Mouse (Mus musculus) olfactory bulb, adult 2 months (tissue): ENCODE results near the gene Slc26a5.

ENCODE experiments used
- CTCF ChIP-seq: fragments of 200-500 bp; IDR thresholded peaks from 2 replicates; pipeline ENCODE4 v1.5.1; 2012; ENCODE audit warnings: low read depth, mild to moderate bottlenecking, low read length, moderate library complexity; ENCODE audit not compliant: insufficient read depth
- POLR2A ChIP-seq: fragments of 200-500 bp; IDR thresholded peaks from 2 replicates; pipeline ENCODE4 v1.6.1; 2012; ENCODE audit warnings: mild to moderate bottlenecking, low read depth, low read length, moderate library complexity; ENCODE audit not compliant: insufficient read depth

- TF ChIP-seq POLR2A: no peak
- TF ChIP-seq CTCF: no peak
Observed at GRCm38 (mm10) chr5:21901411-21901810, 36.0 kb upstream of the Slc26a5 start.
